Mouse (Mus musculus): ENCODE data around the gene Ankrd36.

The Ankrd36 gene

DNA sequence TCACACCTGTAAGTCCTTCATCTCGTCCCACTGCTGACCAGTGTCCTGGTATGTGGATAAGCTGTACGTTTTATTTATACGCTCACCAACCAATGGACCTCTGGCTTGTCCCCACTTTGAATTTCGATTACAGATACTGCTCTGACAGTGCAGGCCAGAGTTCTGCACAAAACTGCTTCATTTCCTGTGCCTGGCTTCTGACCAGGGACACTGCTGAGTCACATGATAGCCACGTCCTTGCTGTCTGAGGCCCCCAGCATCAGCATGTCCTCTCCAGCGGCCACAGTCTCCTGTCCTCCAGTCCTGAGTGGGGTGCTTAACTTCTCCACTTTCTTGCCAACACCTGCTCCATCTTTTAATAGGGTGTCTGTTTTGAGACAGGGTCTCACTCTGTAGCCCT lies 113.1 kb downstream of the Ankrd36 start:
- DNase-seq (ENCODE audit: low spot score in 2 of 2), result no peak

GRCm38 (mm10) chr11:5684283-5684682 lies 114.8 kb downstream of the Ankrd36 start:
- no peak for DNase-seq (ENCODE audit: low spot score in 2 of 2)

- no peak for DNase-seq (ENCODE audit: low spot score in 2 of 2)
Measured at GRCm38 (mm10) chr11:5691775-5692174, 122.3 kb downstream of the Ankrd36 start.

- DNase-seq (ENCODE audit: low spot score in 2 of 2), result no peak
Measured at GRCm38 (mm10) chr11:5700808-5701207, 131.3 kb downstream of the Ankrd36 start.

GRCm38 (mm10) chr11:5701300-5701699 lies 131.8 kb downstream of the Ankrd36 start:
- DNase-seq (ENCODE audit: low spot score in 2 of 2), result no peak

- no peak for DNase-seq (ENCODE audit: low spot score in 2 of 2)
Measured at GRCm38 (mm10) chr11:5701821-5702220, 132.3 kb downstream of the Ankrd36 start.

DNA sequence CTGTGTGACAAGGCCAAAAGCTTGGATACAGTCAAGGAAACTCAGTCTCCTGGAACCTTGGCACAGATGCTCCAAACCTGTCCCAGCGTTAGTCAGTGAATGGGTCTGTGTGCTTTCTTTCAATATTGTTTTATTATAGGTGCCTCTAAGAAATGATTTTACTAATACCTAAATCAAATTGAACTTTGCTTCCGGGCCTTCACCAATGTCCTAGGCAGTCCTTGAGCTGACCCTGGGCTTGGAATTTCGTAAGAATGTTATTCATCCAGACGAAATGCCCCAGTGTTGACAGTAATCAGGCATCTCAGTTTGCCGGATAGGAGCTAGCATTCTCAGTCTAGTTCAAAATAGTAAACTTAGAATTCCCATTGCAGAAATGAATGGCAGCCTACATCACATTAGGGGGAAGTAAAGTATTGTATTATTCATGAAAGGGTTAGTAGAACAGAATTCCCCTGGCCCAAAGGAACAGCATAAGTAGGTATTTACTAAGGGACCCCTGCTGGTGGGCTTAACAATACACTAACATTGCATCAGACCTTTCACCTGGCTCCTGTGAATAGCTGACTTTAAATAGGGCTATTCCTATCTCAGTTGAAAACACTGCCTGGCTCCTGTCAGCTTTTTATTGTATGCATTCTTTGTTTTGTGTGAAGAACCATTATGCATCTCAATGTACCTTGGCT lies 132.9 kb downstream of the Ankrd36 start:
- DNase-seq (ENCODE audit: low spot score in 2 of 2), result no peak

DNA sequence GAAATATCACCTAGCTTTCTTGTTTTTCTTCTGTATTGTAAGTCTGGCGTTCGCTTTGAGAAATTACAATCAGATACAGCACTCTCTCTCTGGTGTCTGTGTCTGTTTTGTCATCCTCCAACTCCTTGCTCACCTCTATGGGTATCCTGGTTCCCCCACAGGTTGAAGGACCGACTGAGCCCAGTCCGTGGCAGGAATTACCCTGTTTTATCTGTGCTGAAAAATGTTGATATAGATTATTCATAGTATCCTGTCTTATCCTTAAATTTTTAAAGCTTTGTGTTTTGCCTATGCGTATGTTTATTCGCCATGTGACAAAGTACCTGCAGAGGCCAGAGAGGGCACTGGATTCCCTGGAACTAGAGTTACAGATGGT lies 133.5 kb downstream of the Ankrd36 start:
- no peak for DNase-seq (ENCODE audit: low spot score in 2 of 2)

DNA sequence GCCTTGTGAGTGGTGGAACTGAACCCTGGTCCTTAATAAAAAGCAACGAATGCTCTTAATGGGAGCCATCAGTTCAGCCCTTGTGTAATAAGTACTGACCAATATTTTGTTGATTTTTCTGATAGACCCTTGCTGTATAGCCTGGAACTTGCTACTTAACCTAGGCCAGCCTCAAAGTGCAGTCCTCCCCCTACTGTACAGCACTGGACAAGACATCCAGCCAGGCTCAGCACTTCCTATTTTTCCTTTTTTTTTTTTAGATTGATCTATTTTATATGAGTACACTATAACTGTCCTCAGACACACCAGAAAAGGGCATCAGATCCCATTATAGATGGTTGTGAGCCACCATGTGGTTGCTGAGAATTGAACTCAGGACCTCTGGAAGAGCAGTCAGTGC lies 133.9 kb downstream of the Ankrd36 start:
- DNase-seq (ENCODE audit: low spot score in 2 of 2), result no peak

DNA sequence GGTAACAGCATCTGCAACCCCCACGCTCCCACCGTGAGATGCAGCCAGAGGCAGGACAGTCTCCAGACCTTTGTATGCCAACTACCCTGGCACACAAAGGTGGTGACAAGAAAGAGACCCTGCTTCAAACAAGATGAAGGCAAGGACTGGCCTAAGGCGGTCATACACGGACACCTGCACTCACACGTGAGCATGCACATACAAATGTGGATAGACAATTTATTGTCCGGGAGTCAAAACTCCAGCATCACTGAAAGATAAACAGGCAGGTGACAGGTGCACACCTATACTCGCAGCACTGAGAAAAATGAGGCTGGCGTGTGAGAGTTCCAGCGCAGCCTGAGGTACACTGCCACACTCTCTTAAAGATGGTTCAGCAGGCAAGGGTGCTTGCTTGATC lies 136.5 kb downstream of the Ankrd36 start:
- DNase-seq (ENCODE audit: low spot score in 2 of 2), result no peak

GRCm38 (mm10) chr11:5706874-5707529 lies 137.5 kb downstream of the Ankrd36 start:
- DNase-seq (ENCODE audit: low spot score in 2 of 2), result peak; percentile 11 to 70

- DNase-seq (ENCODE audit: low spot score in 2 of 2), result peak; percentile 82 to 84
Measured at GRCm38 (mm10) chr11:5707530-5708353, 138.3 kb downstream of the Ankrd36 start.

GRCm38 (mm10) chr11:5715179-5715578 lies 145.7 kb downstream of the Ankrd36 start:
- DNase-seq (ENCODE audit: low spot score in 2 of 2), result no peak

GRCm38 (mm10) chr11:5715630-5716105 lies 146.2 kb downstream of the Ankrd36 start, which contains the start of gene Mrps24:
TSS of gene Mrps24 (minus strand) at chr11:5715680.
- DNase-seq (ENCODE audit: low spot score in 2 of 2), result no peak

DNA sequence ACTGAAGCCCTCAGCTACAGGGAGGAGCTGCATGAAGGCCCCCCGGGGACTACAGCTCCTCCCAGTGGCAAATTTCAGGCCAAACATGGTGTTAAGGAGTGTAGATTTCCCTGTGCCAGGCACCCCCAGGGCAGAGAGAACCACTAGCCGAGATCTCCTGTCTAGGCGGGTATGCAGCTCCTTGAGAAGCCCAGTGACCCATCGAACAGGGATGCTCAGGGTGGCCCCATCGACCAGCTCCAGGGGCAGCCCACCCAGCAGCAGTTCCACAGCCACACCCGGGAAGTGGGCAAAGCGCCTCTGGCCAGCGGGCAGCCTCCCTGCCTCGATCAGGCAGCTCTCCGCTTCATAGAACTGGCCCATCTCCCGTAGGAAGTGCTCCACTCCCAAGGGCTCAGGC lies 146.8 kb downstream of the Ankrd36 start:
- no peak for DNase-seq (ENCODE audit: low spot score in 2 of 2)

DNA sequence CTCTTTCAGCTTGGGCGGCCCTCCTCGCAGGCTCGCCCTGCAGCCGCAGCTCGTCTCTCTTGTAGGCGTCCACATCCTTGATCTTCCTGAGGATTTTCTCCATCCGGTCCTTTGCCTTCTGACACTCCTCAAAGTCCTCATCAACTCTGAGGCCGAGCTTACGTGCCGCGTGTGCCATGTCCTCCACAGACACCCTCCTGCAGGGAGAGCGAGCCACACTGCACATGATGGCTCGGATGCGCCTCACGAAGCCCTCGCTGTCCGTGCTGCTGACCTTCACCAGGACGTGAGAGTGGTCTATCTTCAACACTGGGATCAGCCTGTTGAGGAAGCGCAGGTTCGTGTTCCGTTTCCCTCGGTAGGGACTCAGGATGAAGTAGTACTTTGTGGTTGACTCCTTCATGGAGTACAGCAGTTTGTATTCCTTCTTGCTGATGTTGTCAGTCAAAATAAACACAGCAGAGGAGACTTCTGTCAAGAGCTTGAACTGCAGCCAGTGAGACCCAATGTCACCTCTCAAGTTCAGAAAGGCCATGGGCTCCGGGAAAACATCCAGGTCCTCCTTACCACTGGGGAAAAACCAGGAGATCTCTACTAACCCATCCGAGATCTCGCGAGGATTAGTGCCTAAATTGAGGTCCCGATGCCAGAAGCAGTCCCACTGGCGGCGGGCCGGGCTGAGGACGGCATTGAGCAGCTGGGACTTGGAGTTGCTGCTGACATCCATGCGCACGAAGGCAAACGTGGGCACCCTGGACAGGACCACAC lies 147.6 kb downstream of the Ankrd36 start:
- DNase-seq (ENCODE audit: low spot score in 2 of 2), result no peak

GRCm38 (mm10) chr11:5718611-5719354 lies 149.3 kb downstream of the Ankrd36 start:
- no peak for DNase-seq (ENCODE audit: low spot score in 2 of 2)

GRCm38 (mm10) chr11:5729582-5729981 lies 160.1 kb downstream of the Ankrd36 start:
- DNase-seq (ENCODE audit: low spot score in 2 of 2), result no peak

DNA sequence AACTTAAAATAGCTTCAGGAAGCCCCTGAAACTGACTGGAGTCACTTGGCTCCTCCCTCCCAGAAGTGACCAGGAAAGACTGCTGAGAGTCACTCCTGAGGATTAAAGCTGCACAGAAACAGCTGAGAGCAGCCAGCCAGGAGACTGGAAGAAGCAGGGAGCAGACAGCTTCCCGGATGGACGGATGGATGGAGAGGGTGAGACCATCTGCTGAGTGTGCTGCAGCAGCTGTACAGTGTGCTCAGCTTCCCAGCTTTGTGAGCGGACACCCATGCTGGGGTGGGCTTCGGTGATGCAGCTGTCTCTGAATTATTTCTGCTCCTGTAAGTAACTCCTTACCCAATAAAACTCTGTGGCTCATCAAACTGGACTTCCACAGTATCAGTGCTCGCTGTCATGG lies 162.9 kb downstream of the Ankrd36 start:
- no peak for DNase-seq (ENCODE audit: low spot score in 2 of 2)

GRCm38 (mm10) chr11:5734323-5734722 lies 164.8 kb downstream of the Ankrd36 start:
- no peak for DNase-seq (ENCODE audit: low spot score in 2 of 2)

GRCm38 (mm10) chr11:5737137-5737536 lies 167.7 kb downstream of the Ankrd36 start:
- DNase-seq (ENCODE audit: low spot score in 2 of 2), result no peak
